Mouse (Mus musculus) heart, postnatal 14 days (tissue): ENCODE results near the gene Cfap52. TPM values are rescaled to one million over a fixed set of nuclear protein-coding genes. Genes with fewer than 3 reads are reported as not detected.
A peak's percentile ranks its signal among the peaks of the same experiment; 100 is the strongest.

Experiments
- DNase-seq, 2 experiments: peaks; one replicate each; pipeline ENCODE4 v3.0.0; 2021 to 2022
- intact Hi-C: fragments of 180-260 bp; cut with DNase I; formaldehyde crosslinking; loops from one replicate; pipeline ENCODE4 v1.15.1; 2025
- long read RNA-seq, 2 experiments: library from polyadenylated mRNA; stranded (forward); transcript quantifications; one replicate each; pipeline ENCODE4 v2.0.0; 2021
- total RNA-seq, 2 experiments: library from RNA; stranded (reverse); gene quantifications; 2 replicates each; pipeline ENCODE4 v1.2.3; 2021

The Cfap52 gene
- total RNA-seq: under 1 TPM; 0.27 to 0.41 TPM
- long read RNA-seq, experiment 1: 0 reads
- long read RNA-seq, experiment 2: 0 reads

DNA sequence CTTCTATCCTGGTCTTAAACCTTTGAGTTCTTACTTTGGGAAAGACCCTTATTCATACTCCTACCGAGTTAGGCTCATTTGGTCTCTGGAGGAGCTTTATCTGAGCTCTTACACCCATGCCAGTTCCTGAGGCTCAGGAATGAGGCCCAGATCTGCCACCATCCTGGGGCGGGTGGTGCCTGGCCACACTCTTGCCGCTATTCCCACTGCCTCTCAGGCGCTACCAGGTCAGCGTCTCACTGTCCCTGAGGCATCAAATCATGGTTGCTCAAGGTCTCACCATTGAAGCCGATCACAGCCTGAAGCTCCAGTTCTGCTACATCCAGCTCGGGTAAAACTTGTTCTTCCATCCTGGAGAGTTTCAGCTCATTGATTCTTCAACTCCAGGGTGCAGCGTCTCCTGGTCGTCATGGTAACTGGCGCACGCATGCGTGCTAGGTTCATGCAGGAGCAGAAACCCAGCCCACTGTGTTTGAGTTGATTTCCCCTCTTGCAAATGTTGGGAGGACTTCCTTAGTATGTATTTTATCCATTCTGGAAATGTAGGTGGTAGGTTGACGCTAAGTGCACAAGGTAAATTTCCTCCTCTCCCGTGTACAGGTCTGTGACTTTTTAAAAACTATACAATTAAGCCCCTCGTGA lies at the start of gene Cfap52:
Gene Cfap52 (minus strand): TSS at position 410 of the 642 bp plus-strand sequence.
- intact Hi-C loops: loop anchor here (5.0 kb wide), 1 partner anchor 68 kb away; no protein-coding TSS in a partner anchor
- peak; percentile 79 to 87 for DNase-seq

DNA sequence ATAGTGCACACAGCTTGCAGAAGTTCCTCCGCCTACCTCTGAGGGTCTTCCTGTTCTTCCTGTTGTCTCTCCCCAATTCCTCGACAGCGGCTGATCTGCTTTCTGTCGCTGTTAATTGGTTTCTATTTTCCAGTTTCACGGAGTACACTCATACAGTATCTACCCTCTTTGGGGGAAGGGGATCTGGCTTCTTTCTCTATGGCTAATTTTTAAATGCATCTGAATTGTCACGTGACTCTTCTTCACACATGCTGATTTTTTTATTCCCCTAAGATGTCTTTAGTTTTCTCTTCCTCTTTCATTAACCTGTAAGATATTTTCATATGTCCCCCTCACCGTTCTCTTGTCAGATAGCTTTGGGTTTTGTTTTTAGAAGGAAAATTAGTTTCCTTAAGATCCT lies 46.8 kb upstream of the Cfap52 start:
- DNase-seq: no peak
- intact Hi-C loops: no loop called here

DNA sequence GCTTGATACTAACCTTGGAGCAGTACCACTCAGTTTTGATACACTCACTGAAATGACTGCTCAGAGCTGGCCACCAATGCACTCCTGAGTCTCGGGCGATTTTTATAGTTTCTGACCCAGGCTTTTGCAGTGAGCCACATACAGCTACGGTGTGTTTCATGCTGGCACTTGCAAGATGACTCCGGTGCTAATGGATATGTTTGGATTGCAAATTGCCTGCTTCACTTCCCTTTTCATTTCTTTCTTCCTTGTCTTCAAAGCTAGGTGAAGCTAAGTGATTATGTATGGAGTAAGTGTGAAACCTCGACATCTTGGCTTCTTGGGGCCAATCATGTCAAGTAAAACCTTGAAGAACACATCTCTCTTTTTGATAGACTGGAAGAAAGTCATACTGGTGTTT lies 43.9 kb upstream of the Cfap52 start:
- DNase-seq: no peak
- intact Hi-C loops: loop anchor here (5.0 kb wide), 1 partner anchor 203 kb away; no protein-coding TSS in a partner anchor

DNA sequence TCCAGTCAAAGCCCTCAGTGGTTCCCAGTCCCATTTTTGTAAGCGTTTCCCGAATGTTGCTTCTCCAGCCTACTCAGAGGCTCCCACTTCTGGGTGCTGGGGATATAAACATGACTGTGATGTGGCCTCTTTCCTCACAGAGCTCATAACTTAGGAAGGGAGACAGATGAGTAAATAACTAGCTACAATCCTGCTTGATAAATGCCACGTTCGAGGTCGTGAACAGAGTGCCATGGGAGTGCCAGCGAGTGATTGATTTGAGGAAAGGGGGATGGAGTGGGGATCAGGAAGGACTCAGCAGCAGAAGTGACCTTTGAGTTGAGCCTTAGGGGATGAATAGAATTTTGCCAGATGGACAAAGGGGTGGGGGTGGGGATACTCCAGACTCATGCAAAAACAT lies 42.2 kb upstream of the Cfap52 start:
- no peak for DNase-seq
- intact Hi-C loops: loop anchor here (5.0 kb wide), 1 partner anchor 205 kb away; no protein-coding TSS in a partner anchor

DNA sequence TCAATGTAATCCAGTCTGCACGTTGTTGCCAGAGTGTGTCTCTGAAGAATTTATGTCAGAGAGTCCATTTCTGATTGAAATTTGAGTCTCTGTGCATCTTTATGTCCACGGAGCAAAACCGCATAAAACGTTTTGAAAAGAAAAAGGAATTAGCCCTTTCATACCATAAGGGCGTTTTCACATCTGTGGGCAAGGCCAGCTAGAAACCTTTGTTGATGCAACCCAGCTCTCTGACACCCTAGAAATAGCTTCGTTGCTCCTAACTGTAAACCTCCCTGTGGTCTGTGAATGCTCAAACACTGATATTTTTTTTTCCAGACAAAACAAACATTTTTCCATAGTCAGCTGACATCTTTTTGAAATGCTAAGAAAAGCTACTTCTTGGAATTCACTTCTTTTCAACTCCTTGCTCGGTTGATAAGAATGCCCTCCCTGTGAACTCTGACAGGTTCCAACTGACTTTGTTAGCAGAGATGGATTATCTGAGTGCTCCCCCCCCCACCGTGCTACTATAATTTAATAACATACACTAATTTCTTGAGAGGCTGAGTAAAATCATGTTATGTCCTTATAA lies 40.9 kb upstream of the Cfap52 start:
- no peak for DNase-seq
- intact Hi-C loops: loop anchor here (5.0 kb wide), 1 partner anchor 206 kb away; no protein-coding TSS in a partner anchor

DNA sequence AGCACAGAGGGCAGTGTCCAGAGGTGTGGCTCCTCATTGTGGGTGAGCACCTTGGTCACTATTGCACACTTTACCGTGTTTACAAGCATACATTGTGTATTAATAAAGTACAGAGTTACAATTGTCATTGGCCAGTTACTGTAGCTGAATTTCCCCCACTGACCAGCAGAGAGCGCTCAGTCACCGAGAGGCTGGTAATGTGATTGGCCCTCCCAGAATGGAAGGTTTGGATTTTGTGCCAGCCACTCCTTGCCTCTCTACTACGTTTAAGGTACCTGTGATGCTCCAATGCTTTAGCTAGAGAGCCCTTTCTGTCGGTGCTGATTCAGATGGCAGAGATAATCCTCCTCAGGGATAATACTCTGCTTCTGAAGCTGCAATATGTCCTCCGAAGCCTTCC lies 38.7 kb upstream of the Cfap52 start:
- intact Hi-C loops: loop anchor here (1.0 to 5.0 kb wide), 2 partner anchors 193 to 404 kb away; no protein-coding TSS in a partner anchor
- DNase-seq: peak; percentile 77 to 86

DNA sequence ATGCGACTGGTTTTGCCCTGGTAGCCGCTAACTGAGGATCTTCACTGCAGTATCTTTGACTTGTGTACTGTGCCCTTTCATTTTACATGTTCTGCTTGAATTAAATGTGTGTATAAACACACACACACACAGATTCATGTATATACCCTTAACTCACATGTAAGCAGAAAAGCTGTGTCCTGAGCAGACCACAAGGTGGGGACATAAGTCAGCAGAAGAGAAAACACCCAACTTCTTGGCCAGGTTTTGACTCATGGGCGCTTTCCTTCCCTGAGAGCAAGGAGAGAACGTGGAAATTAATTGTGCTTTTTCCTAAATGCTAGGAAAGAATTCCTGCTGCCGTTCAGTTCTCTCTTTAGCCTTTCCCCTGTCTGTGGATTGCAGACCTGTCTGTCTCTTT lies 34.2 kb upstream of the Cfap52 start:
- DNase-seq: peak in 1 of 2 experiments; percentile 21
- intact Hi-C loops: loop anchor here (5.0 kb wide), 1 partner anchor 198 kb away; no protein-coding TSS in a partner anchor

DNA sequence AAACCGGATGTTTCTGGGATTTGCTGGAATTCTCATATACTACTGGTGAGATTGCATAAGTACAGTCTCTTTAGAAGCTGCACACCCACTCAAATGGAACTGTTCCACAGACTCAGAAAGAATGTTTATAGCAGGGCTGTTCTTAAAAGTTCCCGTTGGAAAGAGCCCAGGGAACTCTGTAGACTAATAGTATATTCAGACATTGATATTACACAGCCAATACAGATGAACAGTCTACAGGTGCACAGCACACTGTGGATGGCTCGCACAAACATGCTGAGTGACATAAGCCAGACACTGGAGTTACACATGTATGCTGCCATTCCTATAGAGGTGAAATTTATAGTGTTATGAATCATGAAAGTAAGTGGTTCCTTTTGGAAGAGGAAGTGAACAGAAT lies 33.5 kb upstream of the Cfap52 start:
- intact Hi-C loops: no loop called here
- DNase-seq: no peak

DNA sequence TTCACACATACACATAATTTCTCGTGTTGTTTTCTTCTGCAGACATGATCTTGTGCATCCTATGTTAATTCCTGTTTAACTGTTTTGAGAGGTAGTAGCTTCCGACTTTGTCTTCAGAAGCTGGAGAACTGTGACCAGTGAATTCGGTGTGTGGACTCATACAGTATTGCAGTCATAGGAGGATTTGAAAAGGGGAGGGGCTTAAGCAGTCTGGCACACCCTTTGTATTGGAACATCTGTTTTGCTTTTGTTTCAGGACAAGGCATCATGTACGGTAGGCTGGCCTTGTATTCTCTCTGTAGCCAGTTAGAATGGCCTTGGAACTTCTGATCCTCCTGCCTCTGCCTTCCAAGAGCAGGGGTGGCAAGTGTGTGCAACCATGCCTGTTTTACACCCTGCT lies 30.5 kb upstream of the Cfap52 start:
- no peak for DNase-seq
- intact Hi-C loops: no loop called here

DNA sequence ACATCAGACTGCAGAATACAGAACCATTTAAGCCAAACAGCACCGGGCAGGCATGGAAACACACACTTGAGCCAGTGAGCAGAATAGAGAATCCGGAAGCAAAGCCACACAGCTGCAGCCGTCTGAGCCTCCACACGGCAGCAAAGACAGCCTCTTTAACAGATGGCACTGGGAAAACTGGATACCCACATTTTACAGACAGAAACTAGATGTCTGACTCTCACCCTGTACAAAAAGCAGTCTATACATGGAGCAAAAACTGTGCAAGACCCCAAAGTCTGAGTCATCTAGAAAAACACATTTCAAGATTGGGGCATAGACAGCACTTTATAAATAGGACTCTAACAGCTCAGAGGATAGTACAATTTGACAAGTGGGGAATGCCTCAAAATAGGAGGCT lies 25.8 kb upstream of the Cfap52 start:
- no peak for DNase-seq
- intact Hi-C loops: no loop called here

DNA sequence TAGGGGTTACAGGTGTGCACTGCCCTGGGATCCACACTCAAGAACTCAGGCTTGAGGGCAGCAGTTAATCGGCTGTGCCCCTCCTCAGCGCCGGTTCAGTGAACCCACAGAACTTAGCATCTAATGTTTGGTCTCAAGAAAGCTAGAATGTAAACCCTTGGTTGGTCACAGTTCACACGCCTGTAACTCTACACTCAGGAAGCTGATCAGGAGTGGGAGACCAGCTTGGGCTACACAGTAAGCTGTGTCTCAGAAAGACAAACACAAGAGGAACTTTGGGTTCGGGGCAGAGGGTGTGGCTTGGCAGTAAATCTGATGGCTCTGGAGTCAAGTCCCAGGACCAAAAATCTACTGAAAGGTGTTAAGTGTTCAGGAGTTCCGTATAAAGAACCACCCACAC lies 18.1 kb upstream of the Cfap52 start:
- no peak for DNase-seq
- intact Hi-C loops: no loop called here

DNA sequence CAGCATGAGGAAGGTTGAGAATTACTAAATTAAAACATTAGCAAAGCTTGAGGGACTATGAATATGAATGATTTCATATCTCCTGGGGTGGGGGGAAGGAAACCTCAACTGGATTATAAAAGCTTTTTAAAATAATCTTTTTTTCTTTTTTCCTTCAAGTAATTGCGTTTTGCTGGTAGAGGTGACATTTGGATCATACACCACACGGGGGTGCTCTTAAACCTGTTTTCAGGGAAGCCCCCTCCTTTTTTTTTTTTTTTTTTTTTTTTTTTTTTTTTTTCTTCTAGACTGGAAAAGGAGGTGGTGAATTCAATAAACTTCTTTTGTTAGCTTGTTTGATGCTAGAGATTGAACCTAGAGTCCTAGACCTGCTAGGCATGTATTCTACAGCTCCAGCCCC lies 9.8 kb upstream of the Cfap52 start:
- intact Hi-C loops: no loop called here
- peak in 1 of 2 experiments; percentile 20 for DNase-seq

DNA sequence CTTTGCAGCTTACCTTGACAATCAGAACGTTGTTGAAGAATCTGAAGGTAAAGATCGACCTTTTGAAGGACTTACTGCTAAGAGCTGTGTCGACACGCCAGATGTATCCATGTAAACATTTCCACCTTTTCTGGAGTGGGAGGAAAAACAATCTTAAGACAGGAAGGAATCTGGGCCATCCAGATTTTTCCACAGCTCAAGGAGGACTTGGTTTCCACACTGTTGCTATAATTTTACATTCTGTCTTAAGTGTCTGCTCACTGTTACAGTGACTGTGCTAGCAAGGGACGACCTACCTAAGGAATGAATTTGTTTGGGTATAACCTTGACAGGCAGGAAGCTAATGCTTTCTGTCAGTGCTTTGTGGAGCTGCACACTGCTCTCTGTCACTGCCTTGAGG lies 7.8 kb upstream of the Cfap52 start:
- intact Hi-C loops: no loop called here

DNA sequence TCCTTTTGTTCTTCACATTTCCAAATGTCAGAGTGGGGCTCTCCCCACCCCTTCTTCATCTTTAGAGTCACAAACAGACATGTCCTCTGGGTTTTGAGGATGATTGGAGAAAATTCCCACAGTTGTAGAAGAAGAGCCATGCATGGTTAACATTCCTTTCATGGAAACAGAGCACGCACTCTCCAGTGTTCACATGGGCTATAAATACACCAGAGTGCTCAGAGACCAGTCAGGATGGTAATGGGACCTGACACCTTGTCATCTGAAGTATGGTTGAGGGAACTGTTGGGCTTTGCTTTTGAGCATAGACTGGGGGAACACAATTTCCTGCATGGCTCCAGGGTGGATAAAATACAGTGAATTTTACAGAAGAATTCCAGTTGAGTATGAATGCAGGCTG lies 7.2 kb upstream of the Cfap52 start:
- intact Hi-C loops: no loop called here
- no peak for DNase-seq

More for the DNA sequence above, 7.8 kb upstream of the Cfap52 start:
- no peak for DNase-seq

DNA sequence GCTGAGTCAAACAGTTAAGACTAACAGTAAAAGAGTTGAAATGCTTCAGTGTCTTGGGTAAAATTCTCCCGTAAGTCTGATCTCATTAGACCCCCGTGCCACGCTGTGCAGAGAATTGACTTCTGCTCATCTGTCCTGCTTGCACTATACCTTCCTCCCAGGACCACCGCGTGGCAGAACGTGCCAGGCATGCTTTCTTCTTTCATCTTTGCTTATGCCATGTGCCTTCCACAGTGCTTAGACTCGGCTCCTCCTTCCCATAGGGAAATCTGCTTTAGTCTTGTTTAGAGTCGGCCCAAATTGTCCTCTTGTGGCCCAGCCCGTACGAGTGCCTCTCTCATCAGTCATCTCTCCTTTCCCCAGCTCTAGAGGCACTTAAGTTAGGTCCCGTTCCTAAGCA lies 2.4 kb upstream of the Cfap52 start:
- intact Hi-C loops: loop anchor here (5.0 kb wide), 1 partner anchor 71 kb away; no protein-coding TSS in a partner anchor
- DNase-seq: no peak

DNA sequence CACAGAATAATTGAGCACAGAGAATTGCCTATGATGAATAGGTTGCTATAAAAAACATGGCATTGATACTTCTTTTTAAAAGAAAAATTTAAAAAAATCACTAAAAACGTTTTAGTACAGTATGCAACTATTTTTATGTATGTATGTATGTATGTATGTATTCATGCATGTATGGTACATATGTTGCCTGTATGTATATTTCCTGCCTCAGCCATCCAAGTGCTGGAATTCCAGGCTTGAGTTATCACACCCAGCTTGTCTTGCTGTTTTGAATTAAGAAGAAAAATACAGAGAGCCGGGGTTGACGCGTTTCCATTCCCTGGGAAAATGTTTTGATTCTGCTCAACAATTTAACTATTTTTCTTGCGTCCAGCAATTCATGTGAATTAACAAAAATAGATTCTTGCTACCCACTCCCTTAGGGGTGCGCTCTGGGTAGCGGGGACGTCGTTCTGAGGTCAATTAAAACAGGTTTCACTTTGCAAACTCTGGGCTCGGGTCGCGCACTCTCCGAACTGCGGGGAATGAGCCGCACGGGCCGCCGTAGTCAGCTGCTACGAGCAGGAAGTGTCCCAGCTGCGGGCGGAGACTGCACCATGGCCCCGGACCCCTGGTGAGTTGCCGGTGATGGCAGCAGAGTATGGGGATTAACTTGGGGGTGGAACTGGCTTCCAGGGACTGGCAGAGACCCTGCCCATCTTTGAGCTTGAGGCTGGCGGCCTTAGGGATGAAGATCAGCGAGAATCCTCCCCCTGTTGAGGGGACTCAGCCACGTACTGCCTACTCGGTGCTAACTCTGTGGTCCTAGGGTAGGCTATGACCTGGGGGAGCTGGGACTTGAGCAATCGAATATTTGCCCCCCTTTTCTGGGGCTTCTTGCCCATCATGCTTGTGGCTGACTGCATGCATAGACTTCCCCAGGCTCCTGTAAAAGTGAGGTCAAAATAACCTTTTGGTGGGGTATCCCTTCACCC lies 741 bp upstream of the Cfap52 start, which contains the start of gene Stx8:
Gene Stx8 (plus strand): TSS at position 289 of the 974 bp plus-strand sequence.
- DNase-seq: peak; percentile 95 to 98
- intact Hi-C loops: loop anchor here (5.0 kb wide), 1 partner anchor 69 kb away; no protein-coding TSS in a partner anchor

DNA sequence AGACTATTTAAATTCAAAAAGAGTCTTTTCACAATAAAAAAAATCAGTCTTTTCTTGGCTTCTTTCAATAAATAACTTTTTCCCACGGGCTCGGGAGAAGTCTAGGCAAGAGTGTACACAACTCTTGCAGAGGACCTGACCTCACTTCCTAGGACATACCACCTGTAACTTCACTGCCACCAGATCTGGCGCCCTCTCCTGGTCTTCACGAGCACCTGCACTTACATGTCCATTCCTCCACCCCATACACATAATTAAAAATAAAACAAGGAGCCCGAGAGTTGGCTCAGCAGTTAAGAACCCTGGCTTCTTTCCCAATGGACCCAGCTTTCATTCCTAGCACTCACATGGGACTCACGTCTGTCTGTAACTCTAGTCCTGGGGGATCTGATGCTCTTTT lies 1.3 kb downstream of the Cfap52 start:
- no peak for DNase-seq
- intact Hi-C loops: no loop called here

DNA sequence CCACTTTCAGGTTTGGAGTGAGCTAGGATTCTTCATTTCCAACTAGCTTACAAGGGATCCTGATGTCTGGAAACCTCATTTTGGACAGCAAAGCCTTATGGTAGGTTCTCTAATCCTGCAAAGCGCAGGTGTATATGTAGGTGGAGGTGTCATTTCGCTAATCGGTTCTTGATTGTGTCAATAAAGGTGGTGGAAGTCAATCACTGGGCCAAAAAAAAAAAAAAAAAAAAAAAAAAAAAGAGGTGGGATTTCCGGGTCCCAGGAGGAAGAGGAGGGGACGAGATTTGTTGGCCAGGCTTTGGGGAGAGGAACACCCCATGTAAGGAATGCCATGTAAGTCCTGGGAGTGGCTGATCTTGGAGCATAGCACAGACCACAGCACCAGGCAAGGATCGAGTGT lies 11.0 kb downstream of the Cfap52 start:
- no peak for DNase-seq
- intact Hi-C loops: no loop called here

DNA sequence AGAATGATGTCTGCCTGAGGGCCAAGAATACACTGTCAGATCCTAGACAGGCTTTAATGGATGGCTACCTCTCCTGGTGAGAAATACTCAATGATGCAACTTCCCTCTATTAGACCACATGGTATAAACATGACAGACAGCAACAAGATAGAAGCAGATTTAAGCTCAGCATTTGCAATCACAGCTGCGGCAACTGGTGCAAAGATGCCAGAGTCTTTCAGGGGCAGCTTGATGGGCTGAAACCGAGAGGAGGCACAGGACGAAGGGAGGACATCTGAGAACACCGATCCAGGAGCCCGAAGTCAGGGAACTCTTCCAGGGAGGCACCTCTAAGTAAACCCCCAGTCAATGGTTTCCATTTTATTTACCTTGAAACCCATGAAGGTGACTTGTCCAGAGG lies 11.8 kb downstream of the Cfap52 start:
- intact Hi-C loops: no loop called here
- DNase-seq: no peak

DNA sequence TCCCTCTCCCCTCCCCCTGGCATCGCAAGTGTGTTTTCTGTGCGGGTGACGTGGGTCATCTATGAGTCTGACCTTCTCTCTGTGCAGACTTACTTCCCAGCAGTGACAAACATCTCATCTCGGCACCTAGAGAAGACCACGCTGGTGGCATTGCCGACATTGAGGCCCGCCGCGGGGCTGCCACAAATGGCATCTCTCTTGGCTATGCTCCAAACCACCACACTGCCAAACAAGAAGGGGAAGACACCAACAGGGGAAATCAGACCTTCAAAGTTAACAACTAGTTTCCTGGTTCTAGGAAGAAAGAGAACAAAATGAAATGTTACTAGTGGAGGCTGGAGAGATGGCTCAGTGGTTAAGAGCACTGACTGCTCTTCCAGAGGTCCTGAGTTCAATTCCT lies 16.0 kb downstream of the Cfap52 start:
- no peak for DNase-seq
- intact Hi-C loops: no loop called here

DNA sequence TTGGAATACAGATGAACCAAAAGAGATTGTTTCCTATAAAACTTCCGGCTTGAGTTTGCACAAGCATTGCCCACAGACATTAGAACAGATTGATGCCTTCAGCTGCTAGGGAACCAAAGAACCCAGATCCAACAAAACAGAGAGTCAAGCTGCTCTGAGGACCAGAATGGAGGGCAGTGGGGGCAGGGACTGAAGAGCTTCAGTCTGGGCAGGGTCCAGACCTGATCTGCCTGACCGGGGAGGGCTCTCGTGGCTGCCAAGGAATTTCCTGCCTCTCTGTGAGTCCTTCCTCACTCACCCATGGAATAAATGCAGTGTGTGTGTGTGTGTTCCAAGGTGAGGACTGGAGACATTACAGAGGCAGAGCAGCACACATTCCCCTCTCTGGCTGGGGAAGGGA lies 17.2 kb downstream of the Cfap52 start:
- no peak for DNase-seq
- intact Hi-C loops: no loop called here
